Mouse (Mus musculus) kidney, adult 2 months (tissue): ENCODE measurements around the gene Rhebl1.

Experiments used
- CTCF ChIP-seq: fragments of 200-500 bp; conservative IDR thresholded peaks from 2 replicates; pipeline ENCODE4 v1.5.1; 2011; ENCODE audit warnings: low read depth, mild to moderate bottlenecking, control low read depth, low read length, moderate library complexity, mixed read lengths; ENCODE audit not compliant: insufficient read depth, insufficient read length
- POLR2A ChIP-seq: fragments of 200-500 bp; IDR thresholded peaks from one replicate; pipeline ENCODE4 v1.6.1; 2011; ENCODE audit warnings: low read depth, low read length, control low read depth

- no peak for TF ChIP-seq POLR2A
- no peak for TF ChIP-seq CTCF
Measured at GRCm38 (mm10) chr15:98916016-98916415, 21.7 kb upstream of the Rhebl1 start.
